Mouse (Mus musculus) CH12.LX (cell line): ENCODE data around the gene Fshr. TPM values are rescaled to one million over a fixed set of nuclear protein-coding genes. Genes with fewer than 3 reads are reported as not detected.

Experiments used
- DNase-seq: peaks from one replicate; pipeline ENCODE4 v3.0.0-alpha.2; 2013; ENCODE audit errors: extremely low read depth
- H3K27ac ChIP-seq: 2 replicates; pipeline ENCODE4 v1.5.1; 2012; ENCODE audit warnings: low read depth, mild to moderate bottlenecking, control low read depth, moderate library complexity; ENCODE audit not compliant: insufficient read depth
- H3K27me3 ChIP-seq: replicated peaks from 2 replicates; pipeline ENCODE3; 2012; ENCODE audit warnings: inconsistent platforms
- H3K36me3 ChIP-seq, 2 experiments: replicated peaks in 1 of 2; 2 replicates each; pipeline versions ENCODE3 to v1.6.1; 2012; ENCODE audit warnings: inconsistent platforms in 1 of 2, low read length in 1 of 2, mild to moderate bottlenecking in 1 of 2, mixed read lengths in 1 of 2, moderate library complexity in 1 of 2; ENCODE audit not compliant: control insufficient read depth in 1 of 2, insufficient read depth in 1 of 2
- H3K4me1 ChIP-seq, 2 experiments: 2 replicates each; pipeline ENCODE4 v1.6.1; 2012; ENCODE audit warnings: inconsistent platforms in 1 of 2, moderate library complexity in 1 of 2; ENCODE audit not compliant: insufficient read depth in 2 of 2, control insufficient read depth in 1 of 2
- H3K4me2 ChIP-seq: 2 replicates; pipeline ENCODE4 v1.6.1; 2012; ENCODE audit warnings: low read depth, mild to moderate bottlenecking, control low read depth; ENCODE audit not compliant: poor library complexity, insufficient read depth, severe bottlenecking
- H3K4me3 ChIP-seq, 3 experiments: fragments of 150-350 bp in 1 of 3; sonication (generic) in 1 of 3; replicated peaks in 1 of 3; 2 replicates each; pipeline versions ENCODE3 to v1.5.1; 2011 to 2012; ENCODE audit warnings: low read depth in 2 of 3, low read length in 2 of 3, mild to moderate bottlenecking in 2 of 3, moderate library complexity in 2 of 3, control low read depth in 1 of 3, improper control_type of control experiment in 1 of 3, inconsistent platforms in 1 of 3, mixed read lengths in 1 of 3; ENCODE audit not compliant: poor library complexity in 1 of 3
- H3K79me2 ChIP-seq: replicated peaks from 2 replicates; pipeline ENCODE4 v1.6.1; 2012; ENCODE audit warnings: mild to moderate bottlenecking, moderate library complexity; ENCODE audit not compliant: control insufficient read depth, poor library complexity, insufficient read depth, severe bottlenecking; ENCODE audit errors: extremely low read depth
- H3K9ac ChIP-seq: 2 replicates; pipeline ENCODE4 v1.6.1; 2012; ENCODE audit warnings: low read depth, mild to moderate bottlenecking, control low read depth, moderate library complexity; ENCODE audit not compliant: insufficient read depth
- H3K9me3 ChIP-seq: replicated peaks from 2 replicates; pipeline ENCODE3; 2012; ENCODE audit warnings: low read length, inconsistent platforms, mixed read lengths
- BHLHE40 ChIP-seq: IDR thresholded peaks from 2 replicates; pipeline ENCODE4 v1.6.1; 2011; ENCODE audit warnings: mild to moderate bottlenecking, low read depth, low read length, improper control_type of control experiment
- CTCF ChIP-seq, 2 experiments: IDR thresholded peaks in 1 of 2; conservative IDR thresholded peaks in 1 of 2; 2 replicates each; pipeline ENCODE4 v1.5.1; 2011 to 2012; ENCODE audit warnings: low read depth in 2 of 2, low read length in 2 of 2, improper control_type of control experiment in 1 of 2, inconsistent platforms in 1 of 2, mild to moderate bottlenecking in 1 of 2, moderate library complexity in 1 of 2
- E2F4 ChIP-seq: IDR thresholded peaks from 2 replicates; pipeline ENCODE4 v1.6.1; 2011; ENCODE audit warnings: low read depth, low read length, improper control_type of control experiment; ENCODE audit not compliant: insufficient replicate concordance
- HCFC1 ChIP-seq: IDR thresholded peaks from 2 replicates; pipeline ENCODE4 v1.6.1; 2012; ENCODE audit warnings: low read depth, mild to moderate bottlenecking, inconsistent platforms, low read length, improper control_type of control experiment
- JUN ChIP-seq: IDR thresholded peaks from 2 replicates; pipeline ENCODE4 v1.6.1; 2011; ENCODE audit warnings: low read depth, mild to moderate bottlenecking, low read length, improper control_type of control experiment, moderate library complexity; ENCODE audit not compliant: insufficient read depth
- JUND ChIP-seq: conservative IDR thresholded peaks from 2 replicates; pipeline ENCODE4 v1.6.1; 2011; ENCODE audit warnings: low read depth, low read length, improper control_type of control experiment
- MAX ChIP-seq: IDR thresholded peaks from 2 replicates; pipeline ENCODE4 v1.6.1; 2011; ENCODE audit warnings: low read length, improper control_type of control experiment
- MXI1 ChIP-seq: IDR thresholded peaks from 2 replicates; pipeline ENCODE4 v1.6.1; 2011; ENCODE audit warnings: mild to moderate bottlenecking, low read depth, low read length, improper control_type of control experiment
- MYC ChIP-seq: IDR thresholded peaks from 2 replicates; pipeline ENCODE4 v1.6.1; 2011; ENCODE audit warnings: low read depth, mild to moderate bottlenecking, improper control_type of control experiment, low read length
- NRF1 ChIP-seq: IDR thresholded peaks from 2 replicates; pipeline ENCODE4 v1.6.1; 2014; ENCODE audit warnings: low read depth, mild to moderate bottlenecking, inconsistent platforms, low read length, improper control_type of control experiment, moderate library complexity
- POLR2A ChIP-seq: IDR thresholded peaks from 2 replicates; pipeline ENCODE4 v1.6.1; 2011; ENCODE audit warnings: low read depth, mild to moderate bottlenecking, improper control_type of control experiment, low read length
- RAD21 ChIP-seq: IDR thresholded peaks from 2 replicates; pipeline ENCODE4 v1.6.1; 2011; ENCODE audit warnings: low read depth, mild to moderate bottlenecking, low read length, improper control_type of control experiment, moderate library complexity
- RCOR1 ChIP-seq: conservative IDR thresholded peaks from 2 replicates; pipeline ENCODE4 v1.6.1; 2012; ENCODE audit warnings: low read depth, mild to moderate bottlenecking, inconsistent platforms, low read length, improper control_type of control experiment
- SMC3 ChIP-seq: IDR thresholded peaks from 2 replicates; pipeline ENCODE4 v1.6.1; 2011; ENCODE audit warnings: low read depth, low read length, improper control_type of control experiment
- UBTF ChIP-seq: IDR thresholded peaks from 2 replicates; pipeline ENCODE4 v1.6.1; 2012; ENCODE audit warnings: low read depth, mild to moderate bottlenecking, inconsistent platforms, low read length, improper control_type of control experiment, moderate library complexity
- ZC3H11A ChIP-seq: IDR thresholded peaks from 2 replicates; pipeline ENCODE4 v1.6.1; 2012; ENCODE audit warnings: low read depth, mild to moderate bottlenecking, inconsistent platforms, low read length, improper control_type of control experiment
- ZMIZ1 ChIP-seq: IDR thresholded peaks from 2 replicates; pipeline ENCODE4 v1.6.1; 2012; ENCODE audit warnings: low read depth, mild to moderate bottlenecking, inconsistent platforms, low read length, improper control_type of control experiment
- ZNF384 ChIP-seq: IDR thresholded peaks from 2 replicates; pipeline ENCODE4 v1.6.1; 2012; ENCODE audit warnings: low read depth, low read length, improper control_type of control experiment, inconsistent platforms
- dilution Hi-C: fragments of 300-500 bp; cut with MboI; formaldehyde crosslinking; loops from 2 replicates; pipeline ENCODE4 v1.14.3; 2020; ENCODE audit warnings: low sequenced_read_pairs; ENCODE audit not compliant: extremely low pct_unique_long_range_greater_than_20kb, extremely low pct_ligation_motif_present
- in situ Hi-C: fragments of 300-500 bp; cut with MboI; formaldehyde crosslinking; loops from 3 replicates; pipeline ENCODE4 v1.14.3; 2019; ENCODE audit warnings: low sequenced_read_pairs, low pct_ligation_motif_present, low pct_unique_long_range_greater_than_20kb, mixed read lengths
- polyA plus RNA-seq: library from polyadenylated mRNA; unstranded; fragments of >175 nt; gene quantifications from 2 replicates; pipeline ENCODE4 v1.2.1, GENCODE M21; 2012; ENCODE audit warnings: low read depth; ENCODE audit not compliant: insufficient read length
- total RNA-seq, 2 experiments: library from RNA; depleted of rRNA; stranded (reverse); fragments of 300-350 nt in 1 of 2; fragments of >200 nt in 1 of 2; gene quantifications; 2 replicates each; pipeline ENCODE4 v1.2.3; 2012 to 2014

Fshr gene
- total and polyA plus RNA-seq, 3 experiments: not detected

DNA sequence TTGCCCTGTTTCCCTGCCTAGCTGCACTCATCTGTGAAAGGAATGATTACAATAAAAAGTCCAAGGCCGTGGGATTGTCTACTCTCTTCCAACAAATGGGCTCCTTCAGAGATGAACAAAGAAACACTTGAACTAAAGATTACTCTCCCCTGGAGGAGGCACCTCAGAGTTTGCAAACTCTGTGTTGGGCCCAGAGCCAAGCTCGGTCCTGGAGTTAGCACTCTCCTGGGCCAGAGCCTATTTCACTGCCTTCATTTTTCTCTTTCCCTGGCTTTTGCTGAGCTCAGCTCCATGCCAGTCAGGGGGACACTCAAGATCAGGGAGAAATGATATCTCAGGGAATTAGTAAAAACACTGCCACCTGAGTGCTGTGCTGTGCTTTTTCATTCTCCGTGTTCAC, 234.4 kb downstream of the Fshr start:
- Histone ChIP-seq H3K9me3 (no peaks in the 10 kb centered on the region), H3K27me3 (no peaks in the 10 kb centered on the region), H3K4me1 (no peaks in the 10 kb centered on the region), H3K9ac (no peak overlapping the region), H3K4me2 (no peak overlapping the region)
- dilution Hi-C loops: no loop called here
- DNase-seq: no peak
- TF ChIP-seq RCOR1: no peak
- no peak for TF ChIP-seq ZMIZ1
- TF ChIP-seq MAX: no peak
- TF ChIP-seq BHLHE40: no peak
- TF ChIP-seq MYC: no peak
- TF ChIP-seq JUND: no peak
- no peak for TF ChIP-seq UBTF
- no peak for TF ChIP-seq ZNF384
- no peak for TF ChIP-seq MXI1
- no peak for TF ChIP-seq E2F4
- TF ChIP-seq JUN: no peak
- no peak for TF ChIP-seq NRF1
- TF ChIP-seq CTCF (conservative IDR thresholded peaks at IDR 0.05 in 1 of 2, IDR thresholded peaks at IDR 0.05 in 1 of 2; ENCODE audit: low read depth in 2 of 2, low read length in 2 of 2): no peak
- TF ChIP-seq, all 38 proteins: peak for 0
- H3K4me3 ChIP-seq: no peak overlapping the region
- H3K36me3 ChIP-seq: no peaks in the 10 kb centered on the region
- no peak overlapping the region for H3K27ac ChIP-seq
- H3K79me2 ChIP-seq: no peaks in the 10 kb centered on the region
- in situ Hi-C loops: no loop called here

- H3K4me2 ChIP-seq: no peak overlapping the region
- dilution Hi-C loops (no loop called here), in situ Hi-C loops (loop anchor here (10.0 kb wide), 1 partner anchor 1551 kb away; no protein-coding TSS in a partner anchor)
- no peaks in the 10 kb centered on the region for H3K4me1 ChIP-seq
- TF ChIP-seq SMC3: peak; percentile 80
- no peak for TF ChIP-seq MXI1
- TF ChIP-seq HCFC1: no peak
- peak; percentile 84 to 86 for TF ChIP-seq CTCF (conservative IDR thresholded peaks at IDR 0.05 in 1 of 2, IDR thresholded peaks at IDR 0.05 in 1 of 2; ENCODE audit: low read depth in 2 of 2, low read length in 2 of 2)
- TF ChIP-seq RAD21: peak; percentile 96
- no peak for TF ChIP-seq POLR2A
- no peak for TF ChIP-seq ZC3H11A
- TF ChIP-seq JUN: no peak
- H3K27me3 ChIP-seq: no peaks in the 10 kb centered on the region
- H3K4me3 ChIP-seq: no peak overlapping the region
- no peak overlapping the region for H3K27ac ChIP-seq
- H3K9ac ChIP-seq: no peak overlapping the region
- DNase-seq: peak; percentile 43
- H3K79me2 ChIP-seq: no peaks in the 10 kb centered on the region
- no peaks in the 10 kb centered on the region for H3K9me3 ChIP-seq
- no peaks in the 10 kb centered on the region for H3K36me3 ChIP-seq
Measured at GRCm38 (mm10) chr17:88954011-88954410, 246.5 kb downstream of the Fshr start.
